Mouse (Mus musculus) gastrocnemius, adult 2 months (tissue): ENCODE data around the gene Dpy19l3. TPM values are rescaled to one million over a fixed set of nuclear protein-coding genes. Genes with fewer than 3 reads are reported as not detected.
A peak's percentile ranks its signal among the peaks of the same experiment; 100 is the strongest.

Experiments used
- DNase-seq: peaks from one replicate; pipeline ENCODE4 v3.0.0; 2022
- H3K27ac ChIP-seq: fragments of 200-600 bp; 2 replicates; pipeline ENCODE4 v1.8.1; 2022; ENCODE audit warnings: mild to moderate bottlenecking
- H3K4me3 ChIP-seq: fragments of 200-600 bp; 2 replicates; pipeline ENCODE4 v1.8.1; 2022; ENCODE audit warnings: mild to moderate bottlenecking, moderate library complexity
- CTCF ChIP-seq: fragments of 200-600 bp; IDR thresholded peaks from 2 replicates; pipeline ENCODE4 v1.8.1; 2022; ENCODE audit warnings: antibody characterized with exemption, mild to moderate bottlenecking, moderate library complexity
- intact Hi-C: fragments of 180-260 bp; cut with DNase I; formaldehyde crosslinking; loops from one replicate; pipeline ENCODE4 v1.15.1; 2025
- total RNA-seq, 2 experiments: library from RNA; stranded (reverse); gene quantifications; 2 replicates each; pipeline ENCODE4 v1.2.3; 2021

The Dpy19l3 gene
- total RNA-seq, 2 experiments from 2014 or later: 5.8 to 7.1 TPM

- Histone ChIP-seq H3K27ac (no peak overlapping the region), H3K4me3 (no peak overlapping the region)
- TF ChIP-seq CTCF: no peak
- intact Hi-C loops: no loop called here
- no peak for DNase-seq
These were observed 43.9 kb downstream of the Dpy19l3 start for GRCm38 (mm10) chr7:35710366-35710765.

- Histone ChIP-seq H3K27ac (no peak overlapping the region), H3K4me3 (no peak overlapping the region)
- no peak for DNase-seq
- no peak for TF ChIP-seq CTCF
- intact Hi-C loops: no loop called here
These were observed 46.2 kb downstream of the Dpy19l3 start for GRCm38 (mm10) chr7:35708101-35708500.

GRCm38 (mm10) chr7:35699005-35699404, 55.2 kb downstream of the Dpy19l3 start:
- intact Hi-C loops: no loop called here
- DNase-seq: no peak
- Histone ChIP-seq H3K27ac (no peak overlapping the region), H3K4me3 (no peak overlapping the region)
- TF ChIP-seq CTCF: no peak

- no peak for DNase-seq
These were observed 56.2 kb downstream of the Dpy19l3 start for GRCm38 (mm10) chr7:35698073-35698472.

GRCm38 (mm10) chr7:35692641-35693040, 61.6 kb downstream of the Dpy19l3 start:
- H3K4me3 ChIP-seq: no peak overlapping the region
- no peak overlapping the region for H3K27ac ChIP-seq
- DNase-seq: no peak
- no peak for TF ChIP-seq CTCF
- intact Hi-C loops: no loop called here

More at GRCm38 (mm10) chr7:35698073-35698472, 56.2 kb downstream of the Dpy19l3 start:
- Histone ChIP-seq H3K27ac (no peak overlapping the region), H3K4me3 (no peak overlapping the region)
- peak; percentile 22; the same call in 1 of the 2 replicates for TF ChIP-seq CTCF
- intact Hi-C loops: no loop called here

GRCm38 (mm10) chr7:35692117-35692516, 62.1 kb downstream of the Dpy19l3 start:
- intact Hi-C loops: no loop called here
- no peak for TF ChIP-seq CTCF

GRCm38 (mm10) chr7:35688781-35689349, 65.4 kb downstream of the Dpy19l3 start:
- no peak for DNase-seq
- no peak for TF ChIP-seq CTCF
- Histone ChIP-seq H3K27ac (no peak overlapping the region), H3K4me3 (no peak overlapping the region)
- intact Hi-C loops: loop anchor here (10.0 kb wide), 1 partner anchor 166 kb away; no protein-coding TSS in a partner anchor

More at GRCm38 (mm10) chr7:35692117-35692516, 62.1 kb downstream of the Dpy19l3 start:
- no peak overlapping the region for H3K4me3 ChIP-seq
- DNase-seq: no peak
- H3K27ac ChIP-seq: no peak overlapping the region

GRCm38 (mm10) chr7:35688276-35688675, 66.0 kb downstream of the Dpy19l3 start:
- H3K4me3 ChIP-seq: no peak overlapping the region
- intact Hi-C loops: loop anchor here (10.0 kb wide), 1 partner anchor 167 kb away; no protein-coding TSS in a partner anchor
- no peak for DNase-seq
- H3K27ac ChIP-seq: no peak overlapping the region
- TF ChIP-seq CTCF: no peak

GRCm38 (mm10) chr7:35687229-35687628, 67.0 kb downstream of the Dpy19l3 start:
- Histone ChIP-seq H3K4me3 (peak overlapping the region; percentile 56), H3K27ac (peak overlapping the region; percentile 59)
- no peak for TF ChIP-seq CTCF
- DNase-seq: peak; percentile 57
- intact Hi-C loops: loop anchor here (1.0 to 10.0 kb wide), 2 partner anchors 54 to 168 kb away; no protein-coding TSS in a partner anchor

- DNase-seq: peak; percentile 72
- TF ChIP-seq CTCF: peak; percentile 92
- H3K27ac ChIP-seq: peak overlapping the region; percentile 59
- H3K4me3 ChIP-seq: peak overlapping the region; percentile 56
- intact Hi-C loops: loop anchor here (1.0 to 10.0 kb wide), 3 partner anchors 55 to 168 kb away; partner anchors contain the start of gene Dpy19l3
These were observed 67.5 kb downstream of the Dpy19l3 start for GRCm38 (mm10) chr7:35686756-35687155.

- peak; percentile 53 for DNase-seq
- Histone ChIP-seq H3K4me3 (peak overlapping the region; percentile 56), H3K27ac (peak overlapping the region; percentile 59)
- no peak for TF ChIP-seq CTCF
- intact Hi-C loops: loop anchor here (1.0 to 10.0 kb wide), 2 partner anchors 68 to 169 kb away; partner anchors contain the start of gene Dpy19l3
These were observed 68.0 kb downstream of the Dpy19l3 start for GRCm38 (mm10) chr7:35686216-35686615.

GRCm38 (mm10) chr7:35683409-35684122, 70.7 kb downstream of the Dpy19l3 start:
- no peak for DNase-seq
- no peak for TF ChIP-seq CTCF
- no peak overlapping the region for H3K27ac ChIP-seq
- no peak overlapping the region for H3K4me3 ChIP-seq
- intact Hi-C loops: loop anchor here (10.0 kb wide), 1 partner anchor 171 kb away; no protein-coding TSS in a partner anchor

GRCm38 (mm10) chr7:35681559-35681958, 72.7 kb downstream of the Dpy19l3 start:
- intact Hi-C loops: loop anchor here (10.0 kb wide), 1 partner anchor 173 kb away; no protein-coding TSS in a partner anchor
- TF ChIP-seq CTCF: peak; percentile 38

More at GRCm38 (mm10) chr7:35681559-35681958, 72.7 kb downstream of the Dpy19l3 start:
- no peak for DNase-seq
- H3K4me3 ChIP-seq: no peak overlapping the region
- no peak overlapping the region for H3K27ac ChIP-seq
